Mouse (Mus musculus): ENCODE data around the gene Cemip2. TPM values are rescaled to one million over a fixed set of nuclear protein-coding genes. Genes with fewer than 3 reads are reported as not detected.

The Cemip2 gene
- polyA plus RNA-seq (2015; fragmentation: Nextera tagmentation; extraction: Ambion mirVana): 11.7 and 13.0 TPM in 2 replicates

DNA sequence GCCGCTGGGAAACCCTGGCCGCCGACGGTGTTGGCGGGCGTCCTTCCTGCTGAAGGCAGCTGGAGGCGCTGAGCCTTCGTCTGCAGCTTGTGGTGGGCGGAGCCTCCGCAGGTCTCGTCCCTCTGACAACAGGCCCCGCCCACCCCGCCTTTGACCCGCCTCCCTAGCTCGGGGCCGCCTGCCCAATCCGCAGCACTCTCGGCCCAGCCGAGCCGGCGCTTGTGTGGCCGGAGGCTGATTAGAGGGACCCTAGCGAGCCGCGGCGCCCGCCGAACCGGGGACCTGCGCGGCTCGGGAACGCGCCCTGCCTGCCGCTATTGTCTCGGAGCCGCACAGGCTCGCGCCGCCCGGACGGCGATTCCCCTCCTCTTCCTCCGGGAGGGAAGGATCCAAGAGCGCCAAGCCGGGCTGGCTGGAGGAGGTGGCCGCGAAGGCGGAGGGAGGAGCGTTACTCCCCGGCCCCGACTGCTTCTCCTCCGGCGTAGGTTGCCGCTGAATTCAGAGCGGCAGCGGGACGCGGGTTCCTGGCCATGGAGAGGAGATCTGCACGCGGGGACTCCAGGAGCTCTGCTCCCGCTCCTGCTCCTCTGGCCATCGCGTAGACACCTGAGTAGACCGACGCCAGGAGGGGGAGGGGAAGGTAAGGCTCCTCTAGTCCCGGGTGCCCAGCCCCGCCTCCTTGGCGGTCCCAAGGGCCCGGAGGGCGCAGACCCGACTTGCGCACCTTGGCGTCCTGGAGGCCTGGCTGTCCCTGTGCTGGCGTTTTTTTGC lies at the start of gene Cemip2:
Gene Cemip2 (plus strand): TSS at position 196 of the 771 bp plus-strand sequence.
- Histone ChIP-seq H3K27ac (ENCODE audit: low read length) (peak within 1 kb of the TSS; percentile 88), H3K9me3 (replicated peaks; ENCODE audit: control insufficient read depth, low read length) (no peaks in the 10 kb centered on the region), H3K4me1 (ENCODE audit: control insufficient read depth, insufficient read depth, low read length) (peaks cover 31% of the 10 kb centered on the region), H3K27me3 (ENCODE audit: control insufficient read depth, insufficient read depth, low read length) (no peaks in the 10 kb centered on the region), H3K4me2 (ENCODE audit: low read depth, low read length) (peak within 1 kb of the TSS; percentile 83), H3K4me3 (replicated peaks; ENCODE audit: low read length) (peak within 1 kb of the TSS; percentile 93), H3K36me3 (ENCODE audit: control insufficient read depth, insufficient read depth, low read length) (no peaks in the 10 kb centered on the region), H3K9ac (ENCODE audit: low read length) (peak within 1 kb of the TSS; percentile 78)
- ATAC-seq (ENCODE audit: insufficient read depth, low FRiP score): peak; percentile 97
- under 1% methylated on average over 74 of the region's 75 CpGs for WGBS

DNA sequence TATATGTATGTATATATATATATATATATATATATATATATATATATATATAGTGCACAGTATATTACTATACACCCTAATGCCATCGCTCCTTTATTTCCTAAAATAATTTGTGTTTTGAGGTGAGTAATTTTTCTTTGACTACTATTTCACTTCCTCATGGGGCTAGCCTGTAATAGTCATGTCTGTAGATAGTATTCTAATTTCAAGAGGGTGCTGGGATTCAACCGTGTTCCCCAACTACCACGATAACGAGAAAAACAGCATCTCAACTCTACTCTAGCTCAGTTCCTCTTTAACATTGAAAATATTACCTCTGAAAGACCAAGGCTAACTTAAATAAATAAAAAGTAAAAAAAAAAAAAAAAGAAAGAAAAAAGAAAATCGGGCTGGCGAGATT lies 49.8 kb upstream of the Cemip2 start:
- Histone ChIP-seq H3K4me3 (replicated peaks; ENCODE audit: low read length) (no peak overlapping the region), H3K27ac (ENCODE audit: low read length) (no peak overlapping the region), H3K9ac (ENCODE audit: low read length) (no peak overlapping the region), H3K4me1 (ENCODE audit: control insufficient read depth, insufficient read depth, low read length) (no peaks in the 10 kb centered on the region), H3K9me3 (replicated peaks; ENCODE audit: control insufficient read depth, low read length) (no peaks in the 10 kb centered on the region), H3K27me3 (ENCODE audit: control insufficient read depth, insufficient read depth, low read length) (no peaks in the 10 kb centered on the region), H3K36me3 (ENCODE audit: control insufficient read depth, insufficient read depth, low read length) (no peaks in the 10 kb centered on the region), H3K4me2 (ENCODE audit: low read depth, low read length) (no peak overlapping the region)
- WGBS: 90% methylated on average over 6 of the region's 6 CpGs
- no peak for ATAC-seq (ENCODE audit: insufficient read depth, low FRiP score)

DNA sequence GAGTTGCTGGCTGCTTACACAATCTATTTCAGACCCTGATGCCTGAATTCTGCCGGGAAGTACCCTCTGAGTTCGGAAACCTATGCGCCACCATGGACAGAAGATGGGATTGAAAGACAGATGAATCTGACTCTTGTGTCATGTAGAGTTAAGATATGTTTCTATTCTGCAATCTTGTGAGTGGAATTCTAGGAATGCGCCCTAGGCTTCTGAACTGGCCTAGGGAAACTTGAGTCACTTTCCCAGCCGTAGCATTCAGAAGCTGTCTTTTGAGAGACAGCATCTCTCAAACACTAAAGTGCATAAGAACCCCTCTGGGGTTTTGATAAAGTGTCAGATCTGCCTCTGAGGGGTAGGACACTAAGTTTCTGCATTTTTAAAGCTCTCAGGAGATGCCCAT lies 46.3 kb upstream of the Cemip2 start:
- 80% methylated on average over 5 of the region's 5 CpGs for WGBS
- H3K4me2 ChIP-seq (ENCODE audit: low read depth, low read length): no peak overlapping the region
- no peaks in the 10 kb centered on the region for H3K9me3 ChIP-seq (replicated peaks; ENCODE audit: control insufficient read depth, low read length)
- H3K27me3 ChIP-seq (ENCODE audit: control insufficient read depth, insufficient read depth, low read length): no peaks in the 10 kb centered on the region
- H3K36me3 ChIP-seq (ENCODE audit: control insufficient read depth, insufficient read depth, low read length): no peaks in the 10 kb centered on the region
- no peak overlapping the region for H3K9ac ChIP-seq (ENCODE audit: low read length)
- no peak overlapping the region for H3K4me3 ChIP-seq (replicated peaks; ENCODE audit: low read length)
- no peaks in the 10 kb centered on the region for H3K4me1 ChIP-seq (ENCODE audit: control insufficient read depth, insufficient read depth, low read length)
- H3K27ac ChIP-seq (ENCODE audit: low read length): no peak overlapping the region
- ATAC-seq (ENCODE audit: insufficient read depth, low FRiP score): no peak

DNA sequence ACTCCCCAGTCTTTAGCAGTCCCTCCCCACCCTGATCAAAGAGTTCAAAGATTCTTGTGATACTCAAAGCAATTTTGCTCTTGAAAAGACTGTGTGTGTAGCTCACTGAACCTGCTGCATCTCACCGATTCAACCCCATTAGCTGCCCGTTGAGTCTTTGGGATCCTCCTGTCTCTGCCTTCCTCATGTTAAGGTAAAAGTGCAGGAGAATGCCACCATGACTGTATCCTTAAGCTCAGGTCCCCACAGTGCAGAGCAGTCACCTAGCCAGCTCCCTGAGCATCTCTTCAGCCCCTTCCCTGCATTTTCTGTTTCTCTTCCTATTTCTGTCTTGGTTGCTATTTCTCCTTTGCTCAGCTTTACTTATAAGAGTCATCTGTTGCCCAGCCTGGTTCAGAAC lies 45.0 kb upstream of the Cemip2 start:
- WGBS: 91% methylated on average over 2 of the region's 2 CpGs
- 0 out of 2 replicates have a peak, but pooled peaks cover 2% of the 10 kb centered on the region for H3K4me1 ChIP-seq (ENCODE audit: control insufficient read depth, insufficient read depth, low read length)
- no peaks in the 10 kb centered on the region for H3K9me3 ChIP-seq (replicated peaks; ENCODE audit: control insufficient read depth, low read length)
- no peak overlapping the region for H3K9ac ChIP-seq (ENCODE audit: low read length)
- no peak for ATAC-seq (ENCODE audit: insufficient read depth, low FRiP score)
- H3K36me3 ChIP-seq (ENCODE audit: control insufficient read depth, insufficient read depth, low read length): no peaks in the 10 kb centered on the region
- H3K27ac ChIP-seq (ENCODE audit: low read length): no peak overlapping the region
- no peak overlapping the region for H3K4me2 ChIP-seq (ENCODE audit: low read depth, low read length)
- H3K27me3 ChIP-seq (ENCODE audit: control insufficient read depth, insufficient read depth, low read length): no peaks in the 10 kb centered on the region
- H3K4me3 ChIP-seq (replicated peaks; ENCODE audit: low read length): no peak overlapping the region

DNA sequence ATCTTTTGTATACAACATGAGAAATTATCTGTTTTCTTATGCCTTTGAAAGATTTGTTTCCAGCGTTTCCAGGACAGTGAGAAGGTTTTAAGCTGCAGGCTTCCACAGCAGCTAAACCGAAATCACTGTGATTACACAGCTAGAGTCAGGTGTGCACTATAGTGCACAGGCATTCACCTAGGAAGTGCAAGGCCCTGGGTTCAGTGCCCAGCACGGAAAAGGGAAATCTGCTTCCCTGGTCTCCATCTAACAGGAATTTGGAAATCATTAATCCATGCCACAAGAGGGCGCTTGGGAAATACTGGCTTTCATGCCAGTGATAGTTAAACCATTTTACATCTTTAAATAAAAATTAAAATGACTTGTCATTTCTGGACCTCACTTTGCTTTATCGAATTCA lies 44.0 kb upstream of the Cemip2 start:
- H3K27ac ChIP-seq (ENCODE audit: low read length): no peak overlapping the region
- H3K4me3 ChIP-seq (replicated peaks; ENCODE audit: low read length): no peak overlapping the region
- no peaks in the 10 kb centered on the region for H3K9me3 ChIP-seq (replicated peaks; ENCODE audit: control insufficient read depth, low read length)
- no peak overlapping the region for H3K4me2 ChIP-seq (ENCODE audit: low read depth, low read length)
- no peaks in the 10 kb centered on the region for H3K27me3 ChIP-seq (ENCODE audit: control insufficient read depth, insufficient read depth, low read length)
- no peak for ATAC-seq (ENCODE audit: insufficient read depth, low FRiP score)
- H3K9ac ChIP-seq (ENCODE audit: low read length): no peak overlapping the region
- H3K4me1 ChIP-seq (ENCODE audit: control insufficient read depth, insufficient read depth, low read length): 0 out of 2 replicates have a peak, but pooled peaks cover 2% of the 10 kb centered on the region
- H3K36me3 ChIP-seq (ENCODE audit: control insufficient read depth, insufficient read depth, low read length): no peaks in the 10 kb centered on the region
- 31% methylated on average over 5 of the region's 5 CpGs for WGBS

DNA sequence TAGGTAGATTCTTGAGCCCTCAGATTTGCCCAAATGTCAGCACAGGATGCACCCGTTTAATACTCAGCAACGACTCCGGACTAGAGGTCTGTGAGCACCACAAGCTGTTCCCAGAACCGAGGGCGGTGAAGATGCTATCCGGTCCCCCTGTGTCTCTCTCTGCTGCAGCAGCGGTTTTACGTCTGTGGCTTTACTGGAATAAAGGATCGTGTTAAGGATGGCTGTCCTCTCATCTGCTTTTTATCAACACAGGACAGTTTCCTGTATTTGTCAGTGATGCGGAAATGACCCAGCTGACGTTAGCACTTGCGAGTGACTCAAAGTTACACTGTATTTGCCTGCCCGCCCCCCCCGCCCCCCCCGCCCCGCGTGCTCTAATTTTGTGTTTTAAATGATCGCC lies 40.7 kb upstream of the Cemip2 start:
- 40% methylated on average over 18 of the region's 18 CpGs for WGBS
- Histone ChIP-seq H3K9ac (ENCODE audit: low read length) (no peak overlapping the region), H3K27me3 (ENCODE audit: control insufficient read depth, insufficient read depth, low read length) (no peaks in the 10 kb centered on the region), H3K4me2 (ENCODE audit: low read depth, low read length) (peak overlapping the region; percentile 16; the same call in 1 of the 2 replicates), H3K9me3 (replicated peaks; ENCODE audit: control insufficient read depth, low read length) (no peaks in the 10 kb centered on the region), H3K4me3 (replicated peaks; ENCODE audit: low read length) (no peak overlapping the region), H3K36me3 (ENCODE audit: control insufficient read depth, insufficient read depth, low read length) (no peaks in the 10 kb centered on the region), H3K27ac (ENCODE audit: low read length) (peak overlapping the region; percentile 63; the same call in 1 of the 2 replicates), H3K4me1 (ENCODE audit: control insufficient read depth, insufficient read depth, low read length) (0 out of 2 replicates have a peak, but pooled peaks cover 2% of the 10 kb centered on the region)
- ATAC-seq (ENCODE audit: insufficient read depth, low FRiP score): peak; percentile 66; the same call in 1 of the 2 replicates

DNA sequence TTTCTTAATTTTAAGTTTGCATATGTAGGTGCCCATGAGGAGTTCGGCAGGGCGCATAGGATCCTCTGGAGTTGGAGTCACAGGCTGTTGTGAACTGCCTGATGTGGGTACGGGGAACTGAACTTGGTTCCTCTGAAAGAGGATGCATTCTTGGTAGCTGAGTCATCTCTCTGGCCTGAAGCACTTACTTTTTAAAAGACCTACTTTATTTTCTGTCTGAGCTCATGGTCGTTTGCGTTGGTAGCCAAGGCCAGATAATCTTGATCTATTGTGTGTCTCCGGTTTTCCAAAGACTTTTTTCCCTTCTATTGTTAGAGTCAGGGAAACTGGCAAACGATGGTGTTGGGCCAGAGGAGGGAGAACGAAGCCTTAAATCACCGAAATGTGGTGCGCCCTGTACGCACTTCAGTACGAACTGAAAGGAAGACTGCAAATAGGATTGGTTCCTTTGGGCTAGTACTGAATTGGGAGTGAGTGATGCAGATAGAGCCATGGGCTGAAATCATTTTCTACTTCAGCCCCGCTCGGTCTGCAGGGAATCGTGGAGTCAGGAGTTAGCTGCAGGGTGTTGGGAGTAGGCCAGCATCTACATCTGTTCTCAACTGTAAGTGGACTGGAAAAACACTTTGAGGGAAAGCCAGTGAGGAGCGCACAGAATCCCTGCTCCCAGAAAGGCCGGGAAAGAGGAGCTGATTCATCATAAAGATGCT lies 40.1 kb upstream of the Cemip2 start:
- 38% methylated on average over 17 of the region's 17 CpGs for WGBS
- peak; percentile 73 for ATAC-seq (ENCODE audit: insufficient read depth, low FRiP score)
- H3K9me3 ChIP-seq (replicated peaks; ENCODE audit: control insufficient read depth, low read length): no peaks in the 10 kb centered on the region

DNA sequence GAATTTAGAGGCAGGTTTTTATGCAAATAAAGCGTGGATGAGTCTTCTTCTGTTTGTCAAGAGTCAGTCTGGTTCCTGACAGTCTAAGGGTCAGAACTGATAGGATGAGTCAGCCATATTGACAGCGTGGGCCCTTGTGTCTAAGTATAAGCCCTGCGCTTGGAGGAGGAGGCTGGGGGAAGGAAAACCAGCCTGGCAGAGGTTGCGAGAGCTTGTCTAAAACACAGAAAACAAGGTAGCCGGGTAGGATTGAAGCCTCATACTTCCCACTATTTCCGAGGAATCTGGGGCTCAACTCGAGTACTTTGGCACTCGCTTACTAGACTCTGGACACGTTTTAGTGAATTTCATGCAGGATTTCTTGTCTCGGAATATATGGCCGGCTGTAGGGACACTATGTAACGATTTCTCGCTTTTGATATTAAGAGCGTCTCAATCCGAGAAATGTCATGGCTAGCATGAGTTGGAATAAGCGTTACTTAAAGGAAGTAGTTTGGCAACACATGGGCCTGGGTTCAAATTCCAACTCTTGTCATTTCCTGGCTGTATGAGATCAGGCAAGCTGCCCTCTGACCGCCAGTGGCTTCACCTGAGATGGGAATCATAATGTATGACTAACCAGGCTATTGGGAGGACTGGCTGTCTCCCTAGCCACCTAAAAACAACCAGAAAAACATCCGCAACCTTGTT lies 39.4 kb upstream of the Cemip2 start:
- H3K9ac ChIP-seq (ENCODE audit: low read length): no peak overlapping the region
- ATAC-seq (ENCODE audit: insufficient read depth, low FRiP score): 0 out of 2 replicates have a peak, but pooled peaks have one; percentile 16
- no peaks in the 10 kb centered on the region for H3K9me3 ChIP-seq (replicated peaks; ENCODE audit: control insufficient read depth, low read length)
- H3K27me3 ChIP-seq (ENCODE audit: control insufficient read depth, insufficient read depth, low read length): no peaks in the 10 kb centered on the region
- H3K27ac ChIP-seq (ENCODE audit: low read length): peak overlapping the region; percentile 63
- H3K36me3 ChIP-seq (ENCODE audit: control insufficient read depth, insufficient read depth, low read length): no peaks in the 10 kb centered on the region
- H3K4me1 ChIP-seq (ENCODE audit: control insufficient read depth, insufficient read depth, low read length): 0 out of 2 replicates have a peak, but pooled peaks cover 2% of the 10 kb centered on the region
- no peak overlapping the region for H3K4me3 ChIP-seq (replicated peaks; ENCODE audit: low read length)
- WGBS: 84% methylated on average over 18 of the region's 18 CpGs
- no peak overlapping the region for H3K4me2 ChIP-seq (ENCODE audit: low read depth, low read length)

More for the DNA sequence above, 40.1 kb upstream of the Cemip2 start:
- Histone ChIP-seq H3K4me1 (ENCODE audit: control insufficient read depth, insufficient read depth, low read length) (0 out of 2 replicates have a peak, but pooled peaks cover 2% of the 10 kb centered on the region), H3K27ac (ENCODE audit: low read length) (peak overlapping the region; percentile 63), H3K4me2 (ENCODE audit: low read depth, low read length) (peak overlapping the region; percentile 16; the same call in 1 of the 2 replicates), H3K36me3 (ENCODE audit: control insufficient read depth, insufficient read depth, low read length) (no peaks in the 10 kb centered on the region), H3K9ac (ENCODE audit: low read length) (no peak overlapping the region), H3K4me3 (replicated peaks; ENCODE audit: low read length) (no peak overlapping the region), H3K27me3 (ENCODE audit: control insufficient read depth, insufficient read depth, low read length) (no peaks in the 10 kb centered on the region)
